Mouse (Mus musculus) adrenal gland, postnatal 4 days (tissue): ENCODE measurements at regions not wholly inside any gene's neighbourhood (a gene's known extent, or its start where the extent isn't known, plus 50 kb on each side); places are given as distances from the start of the nearest gene placed in this dataset.
A peak's percentile ranks its signal among the peaks of the same experiment; 100 is the strongest.
"Not testable (repeated sequence)": the region's sequence is repeated elsewhere in the genome, so short reads cannot be mapped to it uniquely, and the experiment has no call there.

Source experiments
- DNase-seq, 2 experiments: peaks; one replicate each; pipeline ENCODE4 v3.0.0; 2021 to 2022; ENCODE audit warnings: low spot score in 2 of 2, mixed read lengths in 2 of 2

DNA sequence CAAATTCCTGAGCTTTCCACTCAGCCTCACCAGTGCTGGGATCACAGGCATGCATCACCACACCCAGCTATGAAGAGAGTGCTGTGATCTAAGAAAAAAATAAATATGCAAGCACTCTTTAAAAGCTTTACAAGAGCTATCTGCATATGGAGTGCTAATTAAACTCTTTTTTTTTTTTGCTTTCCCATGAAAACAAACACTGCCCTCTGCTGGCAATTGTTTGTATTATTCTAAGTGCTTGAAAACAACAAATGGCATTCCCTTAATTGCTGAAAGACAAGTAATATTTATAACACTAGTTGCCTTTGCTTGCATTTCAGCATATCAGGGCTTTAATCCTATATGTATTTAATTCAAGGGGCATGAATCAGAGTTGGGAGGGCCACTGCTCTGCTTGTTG, 91.8 kb downstream of the 5730507C01Rik start:
- not testable (repeated sequence) for DNase-seq

DNA sequence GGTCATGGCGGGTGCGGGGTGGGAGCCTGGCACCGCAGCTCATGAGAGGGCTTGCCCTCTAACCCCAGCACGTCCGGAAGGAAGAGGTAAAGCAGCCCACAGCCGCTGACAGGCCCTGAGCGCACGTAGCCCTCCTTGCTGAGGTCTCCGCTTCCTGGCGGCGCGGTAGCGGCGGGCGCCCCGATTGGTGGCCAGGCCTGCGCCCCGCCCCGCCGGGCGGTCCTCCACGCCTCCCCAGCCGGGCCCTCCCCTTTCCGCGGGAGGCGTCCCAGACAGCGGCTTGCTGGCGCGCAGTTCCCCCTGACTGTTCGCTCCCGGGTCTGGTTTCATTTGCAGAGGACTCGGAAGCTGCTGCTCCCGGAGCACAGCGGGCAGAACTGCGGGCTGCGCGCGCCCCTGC, 95.5 kb downstream of the 5730507C01Rik start:
- peak; percentile 19 to 40 for DNase-seq

DNA sequence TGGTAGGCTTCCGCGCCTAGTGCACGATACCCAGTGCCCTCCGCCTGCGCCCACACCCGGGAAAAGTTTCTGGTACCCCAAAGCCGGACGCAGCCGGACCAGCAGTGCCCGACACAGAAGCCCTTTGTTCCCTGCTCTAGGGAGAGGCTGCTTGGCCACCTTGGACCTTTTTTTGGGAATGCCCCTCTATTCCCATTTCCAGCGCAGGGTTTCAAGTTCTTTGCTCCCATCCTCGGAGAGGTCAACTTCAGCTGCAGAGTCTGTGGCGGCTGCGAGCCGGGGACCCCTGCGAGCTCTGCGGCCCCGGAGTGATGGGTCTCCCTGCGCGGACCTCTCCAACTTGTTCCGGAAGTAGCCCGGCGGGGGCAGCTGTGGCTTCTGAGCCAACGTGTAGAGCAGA, 96.3 kb downstream of the 5730507C01Rik start:
- DNase-seq = not testable (repeated sequence)
